Mouse (Mus musculus) liver, embryonic 18 days (tissue): ENCODE results near the gene Smtnl1. TPM values are rescaled to one million over a fixed set of nuclear protein-coding genes. Genes with fewer than 3 reads are reported as not detected.

ENCODE experiments used
- polyA plus RNA-seq: library from polyadenylated mRNA; depleted of rRNA; stranded (reverse); fragments of >200 nt; gene quantifications from 2 replicates; pipeline ENCODE4 v1.2.3, GENCODE M21; 2012; rRNA removed

Gene Smtnl1
- polyA plus RNA-seq, result 0.08 and 0.12 TPM in 2 replicates

DNA sequence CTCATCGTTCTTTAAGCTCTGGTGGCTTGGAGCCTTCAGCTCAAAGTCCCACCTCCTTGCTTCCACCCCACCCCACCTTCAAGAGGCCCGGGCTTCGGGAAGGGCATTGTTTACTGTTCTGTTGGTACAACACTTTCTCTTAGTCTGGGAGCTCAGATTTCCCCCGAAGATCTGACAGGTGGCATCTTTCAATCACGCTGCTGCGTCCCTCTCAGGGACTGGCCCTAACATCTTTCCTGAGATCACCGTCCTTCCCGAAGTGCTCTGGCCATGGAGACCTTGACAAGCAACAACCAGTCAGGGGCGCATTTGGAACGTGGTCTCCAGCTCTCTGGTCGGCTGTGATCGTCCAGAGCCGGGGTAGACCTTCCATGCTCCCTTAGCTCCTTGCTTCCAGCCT, at the start of gene Smtnl1:
Gene Smtnl1 (minus strand): TSS at position 101 of the 400 bp plus-strand sequence.

DNA sequence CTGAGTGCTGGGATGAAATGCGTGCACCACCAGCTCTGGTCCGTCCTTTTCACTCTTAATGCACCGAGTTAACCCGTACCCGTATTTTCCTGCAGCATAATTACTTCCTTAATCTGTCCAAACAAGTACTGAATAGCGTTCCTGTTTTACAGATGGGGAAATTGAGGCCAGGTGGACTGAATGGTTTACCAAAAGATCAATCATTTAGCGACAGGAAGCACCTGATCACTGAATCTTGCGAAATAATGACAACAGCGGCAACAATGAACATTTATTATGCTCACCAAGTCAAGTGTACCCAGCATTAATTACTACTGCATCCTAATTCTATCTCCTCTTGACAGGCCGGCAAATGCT, 16.1 kb upstream of the Smtnl1 start, which contains the start of gene Slc43a1:
Gene Slc43a1 (plus strand): TSS at position 258 of the 357 bp plus-strand sequence.

DNA sequence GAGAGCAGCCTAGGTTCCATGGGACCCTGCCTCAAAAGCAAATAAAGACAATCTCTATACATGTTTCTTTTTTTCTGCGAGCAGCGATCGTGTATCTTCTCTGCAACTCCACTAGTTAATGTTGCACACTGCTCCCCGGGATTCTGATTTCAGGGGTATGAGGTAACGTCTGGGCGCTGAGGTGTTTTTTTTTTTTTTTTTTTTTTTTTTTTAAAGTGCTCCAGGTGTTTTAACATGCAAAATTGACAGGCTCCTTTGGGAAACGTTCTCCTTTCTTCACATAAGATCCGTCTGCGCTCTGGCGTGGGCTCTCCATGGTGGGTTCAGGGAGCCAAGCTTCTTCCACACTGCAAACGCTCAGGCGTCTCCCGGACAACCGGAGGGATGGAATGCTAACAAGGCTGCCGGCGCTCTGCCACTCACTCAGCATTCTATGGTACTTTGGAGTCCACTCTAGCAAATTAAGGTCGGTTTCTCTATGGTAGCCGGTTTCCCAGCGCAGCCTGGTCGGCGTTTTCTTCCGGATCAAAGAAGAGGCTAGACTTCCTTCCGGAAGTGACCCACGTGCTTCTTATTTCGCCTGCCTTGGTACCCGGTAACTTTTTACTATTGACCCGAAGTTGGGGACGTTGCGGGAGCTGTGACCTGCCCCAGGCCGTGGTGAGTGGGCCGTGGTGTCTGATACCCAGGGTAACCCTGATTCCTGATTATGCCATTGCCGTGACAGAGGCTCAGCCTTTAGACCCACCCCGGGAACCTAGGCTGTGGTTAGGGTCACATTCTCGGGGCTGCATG, 4.2 kb upstream of the Smtnl1 start, which contains the start of gene Timm10:
Gene Timm10 (plus strand): TSS at position 510 of the 795 bp plus-strand sequence.

DNA sequence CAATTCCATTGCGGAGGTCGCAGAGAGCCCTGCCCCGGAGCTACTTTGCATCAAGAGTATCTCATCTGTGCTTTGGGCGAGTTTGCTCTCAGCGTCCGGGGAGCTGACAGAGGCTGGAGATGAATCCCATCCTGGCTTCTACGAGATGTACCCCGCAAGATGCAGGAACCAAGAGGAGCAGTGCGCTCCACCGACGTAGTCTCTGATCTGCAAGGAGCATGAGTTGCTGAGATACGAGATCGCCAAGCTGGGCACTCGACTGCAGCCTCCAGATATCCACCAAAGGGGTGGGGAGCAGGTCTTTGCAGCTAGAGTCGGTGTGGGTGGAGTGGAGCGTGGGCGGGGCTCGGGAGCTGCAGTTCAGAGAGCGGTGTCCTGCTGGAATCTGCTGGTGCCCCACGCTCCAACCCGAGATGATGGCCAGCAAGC, 23.9 kb downstream of the Smtnl1 start, which contains the start of gene Ube2l6:
Gene Ube2l6 (plus strand): TSS at position 336 of the 429 bp plus-strand sequence.

DNA sequence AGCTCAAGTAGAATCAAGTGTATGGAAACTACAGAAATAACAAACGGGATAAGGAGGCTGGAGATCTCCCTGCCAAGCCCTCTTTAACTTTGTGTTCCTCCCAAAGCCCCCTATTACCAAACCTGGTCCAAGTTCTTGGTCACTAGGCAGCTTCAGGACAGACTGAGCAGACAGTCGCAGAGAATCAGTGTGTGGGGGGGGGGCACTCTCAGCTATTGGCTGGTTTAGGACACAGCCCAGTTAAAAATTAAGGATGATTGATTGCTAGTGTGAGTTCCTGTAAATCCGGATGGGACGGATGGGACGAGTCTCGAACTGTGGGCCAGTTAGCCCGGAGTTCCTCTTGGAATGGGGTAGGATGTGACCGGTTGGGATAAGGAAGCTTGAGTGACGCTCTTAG, 47.2 kb downstream of the Smtnl1 start, which contains the start of gene Serping1:
Gene Serping1 (minus strand): TSS at position 204 of the 400 bp plus-strand sequence.

Other genes with a start within 250 kb of the Smtnl1 start
- gene Ctnnd1, start 171.9 kb downstream of the Smtnl1 start, polyA plus RNA-seq, result 21.0 and 23.7 TPM in 2 replicates
- 0.01 and 0.02 TPM in 2 replicates for gene Btbd18, start 163.6 kb downstream of the Smtnl1 start, polyA plus RNA-seq
- 51.1 and 54.1 TPM in 2 replicates for gene Selenoh, start 151.9 kb downstream of the Smtnl1 start, polyA plus RNA-seq
- gene Gm28635, start 144.6 kb downstream of the Smtnl1 start, polyA plus RNA-seq, result not detected in 2 replicates
- 8.1 and 8.5 TPM in 2 replicates for gene Med19, start 144.2 kb downstream of the Smtnl1 start, polyA plus RNA-seq
- 27.7 and 33.4 TPM in 2 replicates for gene Tmx2, start 143.5 kb downstream of the Smtnl1 start, polyA plus RNA-seq
- 15.4 and 16.1 TPM in 2 replicates for gene Zdhhc5, start 107.5 kb downstream of the Smtnl1 start, polyA plus RNA-seq
- 16.4 and 19.7 TPM in 2 replicates for gene Clp1, start 95.3 kb downstream of the Smtnl1 start, polyA plus RNA-seq
- 69.8 and 81.8 TPM in 2 replicates for gene Ypel4, start 88.6 kb downstream of the Smtnl1 start, polyA plus RNA-seq
- gene Gm19426, start 79.0 kb downstream of the Smtnl1 start, polyA plus RNA-seq, result 1.7 and 1.9 TPM in 2 replicates
- gene Serping1, start 47.2 kb downstream of the Smtnl1 start, polyA plus RNA-seq, result 247 and 273 TPM in 2 replicates
- gene Ube2l6, start 23.8 kb downstream of the Smtnl1 start, polyA plus RNA-seq, result 294 and 350 TPM in 2 replicates
- gene Timm10, start 4.3 kb upstream of the Smtnl1 start, polyA plus RNA-seq, result 39.7 and 45.9 TPM in 2 replicates
- gene Slc43a1, start 16.2 kb upstream of the Smtnl1 start, polyA plus RNA-seq, result 79.7 and 85.8 TPM in 2 replicates
- 0.08 and 0.09 TPM in 2 replicates for gene Rtn4rl2, start 64.1 kb upstream of the Smtnl1 start, polyA plus RNA-seq
- 86.0 and 88.1 TPM in 2 replicates for gene Slc43a3, start 113.9 kb upstream of the Smtnl1 start, polyA plus RNA-seq
- gene Prg2, start 157.8 kb upstream of the Smtnl1 start, polyA plus RNA-seq, result 88.3 and 129 TPM in 2 replicates
- gene Prg3, start 165.6 kb upstream of the Smtnl1 start, polyA plus RNA-seq, result 4.4 and 7.3 TPM in 2 replicates
- 69.8 and 70.8 TPM in 2 replicates for gene Ssrp1, start 214.6 kb upstream of the Smtnl1 start, polyA plus RNA-seq
- 0.93 and 1.0 TPM in 2 replicates for gene P2rx3, start 214.8 kb upstream of the Smtnl1 start, polyA plus RNA-seq
- gene Tnks1bp1, start 225.4 kb upstream of the Smtnl1 start, polyA plus RNA-seq, result 8.0 and 9.0 TPM in 2 replicates